In genomic region chr8:69814881-69815280, GRCm38 (mm10) we compare ENCODE assay signal across 24 mouse cellular contexts.
"Had no signal": no experiment of that assay in that cellular context is flagged by ENCODE, and none has a peak within 500 bp of the region (broad histone marks: within the 10 kb centered on the region; RNA-seq: fewer than 3 reads in every experiment).

No protein-coding gene starts in this region.

- DNase-seq: gastrocnemius, adult 2 months; gastrocnemius, postnatal 10 days; gastrocnemius, postnatal 25 days; heart, adult 18-20 months; heart, postnatal 10 days; heart, postnatal 4 days; kidney, postnatal 10 days; kidney, postnatal 4 days; liver; liver, embryonic 13.5 days had no signal

- ATAC-seq: hindbrain, embryonic 16.5 days; inflammation-experienced regulatory T-cells, adult 6 months; intestine, embryonic 15.5 days had no signal

- H3K27me3 ChIP-seq: heart, embryonic 12.5 days; hindbrain, embryonic 12.5 days; intestine, embryonic 15.5 days; limb, embryonic 12.5 days; liver, embryonic 13.5 days; liver, embryonic 15.5 days had no signal

- H3K4me3 ChIP-seq: gastrocnemius, adult 2 months; heart, embryonic 10.5 days; heart, embryonic 12.5 days; hindbrain, embryonic 10.5 days; hindbrain, embryonic 12.5 days; intestine, embryonic 15.5 days; layer of hippocampus, adult 2 months; left cerebral cortex, adult 2 months; limb, embryonic 10.5 days; limb, embryonic 12.5 days; liver, embryonic 13.5 days; liver, embryonic 15.5 days had no signal

- H3K9ac ChIP-seq: heart, embryonic 12.5 days; hindbrain, embryonic 12.5 days; hindbrain, embryonic 14.5 days; intestine, embryonic 15.5 days; limb, embryonic 12.5 days; liver, embryonic 13.5 days; liver, embryonic 15.5 days had no signal

- H3K9me3 ChIP-seq: heart, embryonic 10.5 days; hindbrain, embryonic 12.5 days; intestine, embryonic 15.5 days; limb, embryonic 10.5 days; limb, embryonic 12.5 days; liver, embryonic 13.5 days; liver, embryonic 15.5 days had no signal

- H3K4me1 ChIP-seq: hindbrain, embryonic 12.5 days; intestine, embryonic 15.5 days; limb, embryonic 12.5 days; liver, embryonic 13.5 days; liver, embryonic 15.5 days had no signal

- H3K27ac ChIP-seq: gastrocnemius, adult 2 months; heart, embryonic 10.5 days; hindbrain, embryonic 10.5 days; hindbrain, embryonic 12.5 days; hindbrain, embryonic 14.5 days; intestine, embryonic 15.5 days; layer of hippocampus, adult 2 months; left cerebral cortex, adult 2 months; limb, embryonic 10.5 days; limb, embryonic 12.5 days; liver, embryonic 13.5 days; liver, embryonic 15.5 days had no signal

- H3K4me2 ChIP-seq: heart, embryonic 12.5 days; hindbrain, embryonic 12.5 days; hindbrain, embryonic 14.5 days; intestine, embryonic 15.5 days; limb, embryonic 12.5 days; liver, embryonic 11.5 days; liver, embryonic 13.5 days; liver, embryonic 15.5 days had no signal
